ENCODE assay signal across 13 mouse cellular contexts in genomic region chr19:45616735-45617134, GRCm38 (mm10).
"Had no signal": no experiment of that assay in that cellular context is flagged by ENCODE, and none has a peak within 500 bp of the region (broad histone marks: within the 10 kb centered on the region; RNA-seq: fewer than 3 reads in every experiment).

No protein-coding gene starts in this region.

- H3K4me3 ChIP-seq: kidney, embryonic 15.5 days; limb, embryonic 10.5 days; neural tube, embryonic 13.5 days had no signal

- H3K27ac ChIP-seq: kidney, embryonic 15.5 days; neural tube, embryonic 13.5 days had no signal

- H3K9ac ChIP-seq: kidney, embryonic 15.5 days; lung, embryonic 14.5 days; neural tube, embryonic 13.5 days had no signal

- DNase-seq: kidney, adult 11 months; kidney, postnatal 14 days; lung, embryonic 14.5 days; lung, postnatal 10 days; lung, postnatal 4 days; right cerebral cortex, adult 18-20 months; right cerebral cortex, postnatal 25 days; thymus, postnatal 36 days had no signal

- H3K9me3 ChIP-seq: kidney, embryonic 15.5 days; limb, embryonic 10.5 days; neural tube, embryonic 13.5 days had no signal

- H3K4me2 ChIP-seq: kidney, embryonic 15.5 days; liver, embryonic 11.5 days; lung, embryonic 14.5 days; midbrain, embryonic 11.5 days; neural tube, embryonic 13.5 days had no signal

- H3K27me3 ChIP-seq: kidney, embryonic 15.5 days had no signal

- H3K36me3 ChIP-seq: limb, embryonic 10.5 days had no signal
